Mouse (Mus musculus): ENCODE measurements around the gene Gm7029.

DNA sequence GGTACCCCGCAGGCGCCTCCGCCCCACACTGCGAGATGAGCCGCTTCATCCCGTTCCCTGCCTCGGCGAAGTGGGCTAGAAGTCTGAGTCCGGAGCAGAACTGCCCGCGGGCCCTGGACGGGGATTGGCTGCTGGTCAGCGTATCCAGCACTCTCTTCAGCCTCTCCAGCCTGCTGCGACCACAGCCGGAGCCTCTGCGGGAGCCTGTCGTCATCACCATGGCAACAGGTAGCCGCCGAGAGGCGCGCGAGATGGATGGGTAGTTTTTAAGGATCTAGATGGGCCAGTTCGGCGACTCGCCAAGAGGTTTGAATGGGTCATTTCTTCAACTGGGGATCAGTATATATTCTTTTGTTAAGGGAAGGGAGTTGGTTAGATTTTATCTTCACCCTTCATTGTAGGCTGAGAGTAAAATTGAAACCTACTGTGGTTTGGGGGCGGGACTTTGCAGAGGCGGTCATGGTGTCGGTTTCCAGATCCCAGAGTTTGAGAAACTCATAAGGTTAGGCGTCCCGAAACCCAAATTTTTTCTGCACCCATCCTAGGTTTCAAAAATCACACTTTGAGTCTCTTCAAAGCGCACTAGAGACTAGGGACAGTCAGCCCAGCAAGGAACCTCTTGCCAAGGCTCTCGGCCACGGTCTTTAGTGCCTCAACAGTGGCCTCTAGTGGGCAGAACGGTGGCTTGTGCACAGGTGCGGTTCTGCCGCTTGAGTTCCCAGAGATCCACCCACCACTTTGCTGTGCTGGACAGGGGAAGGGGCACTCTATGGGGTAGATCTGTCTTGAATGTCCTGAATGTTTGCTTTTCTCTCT is 46.9 kb downstream of the Gm7029 start:
- TF ChIP-seq EP300 (IDR thresholded peaks at IDR 0.05; ENCODE audit: low read depth) (no peak), CTCF (IDR thresholded peaks at IDR 0.05; ENCODE audit: low read depth) (peak; percentile 85)

All from heart, postnatal 0 days (tissue).